Mouse (Mus musculus) CH12.LX (cell line): ENCODE measurements around the gene Serpinf2. TPM values are rescaled to one million over a fixed set of nuclear protein-coding genes. Genes with fewer than 3 reads are reported as not detected.
A peak's percentile ranks its signal among the peaks of the same experiment; 100 is the strongest.

Source experiments
- DNase-seq: peaks from one replicate; pipeline ENCODE4 v3.0.0-alpha.2; 2013; ENCODE audit errors: extremely low read depth
- H3K27ac ChIP-seq: 2 replicates; pipeline ENCODE4 v1.5.1; 2012; ENCODE audit warnings: low read depth, mild to moderate bottlenecking, control low read depth, moderate library complexity; ENCODE audit not compliant: insufficient read depth
- H3K27me3 ChIP-seq: replicated peaks from 2 replicates; pipeline ENCODE3; 2012; ENCODE audit warnings: inconsistent platforms
- H3K36me3 ChIP-seq, 2 experiments: replicated peaks in 1 of 2; 2 replicates each; pipeline versions ENCODE3 to v1.6.1; 2012; ENCODE audit warnings: inconsistent platforms in 1 of 2, low read length in 1 of 2, mild to moderate bottlenecking in 1 of 2, mixed read lengths in 1 of 2, moderate library complexity in 1 of 2; ENCODE audit not compliant: control insufficient read depth in 1 of 2, insufficient read depth in 1 of 2
- H3K4me1 ChIP-seq, 2 experiments: 2 replicates each; pipeline ENCODE4 v1.6.1; 2012; ENCODE audit warnings: inconsistent platforms in 1 of 2, moderate library complexity in 1 of 2; ENCODE audit not compliant: insufficient read depth in 2 of 2, control insufficient read depth in 1 of 2
- H3K4me2 ChIP-seq: 2 replicates; pipeline ENCODE4 v1.6.1; 2012; ENCODE audit warnings: low read depth, mild to moderate bottlenecking, control low read depth; ENCODE audit not compliant: poor library complexity, insufficient read depth, severe bottlenecking
- H3K4me3 ChIP-seq, 3 experiments: fragments of 150-350 bp in 1 of 3; sonication (generic) in 1 of 3; replicated peaks in 1 of 3; 2 replicates each; pipeline versions ENCODE3 to v1.5.1; 2011 to 2012; ENCODE audit warnings: low read depth in 2 of 3, low read length in 2 of 3, mild to moderate bottlenecking in 2 of 3, moderate library complexity in 2 of 3, control low read depth in 1 of 3, improper control_type of control experiment in 1 of 3, inconsistent platforms in 1 of 3, mixed read lengths in 1 of 3; ENCODE audit not compliant: poor library complexity in 1 of 3
- H3K79me2 ChIP-seq: replicated peaks from 2 replicates; pipeline ENCODE4 v1.6.1; 2012; ENCODE audit warnings: mild to moderate bottlenecking, moderate library complexity; ENCODE audit not compliant: control insufficient read depth, poor library complexity, insufficient read depth, severe bottlenecking; ENCODE audit errors: extremely low read depth
- H3K9ac ChIP-seq: 2 replicates; pipeline ENCODE4 v1.6.1; 2012; ENCODE audit warnings: low read depth, mild to moderate bottlenecking, control low read depth, moderate library complexity; ENCODE audit not compliant: insufficient read depth
- H3K9me3 ChIP-seq: replicated peaks from 2 replicates; pipeline ENCODE3; 2012; ENCODE audit warnings: low read length, inconsistent platforms, mixed read lengths
- BHLHE40 ChIP-seq: IDR thresholded peaks from 2 replicates; pipeline ENCODE4 v1.6.1; 2011; ENCODE audit warnings: mild to moderate bottlenecking, low read depth, low read length, improper control_type of control experiment
- CHD1 ChIP-seq: IDR thresholded peaks from 2 replicates; pipeline ENCODE4 v1.6.1; 2012; ENCODE audit warnings: low read depth, low read length, improper control_type of control experiment, inconsistent platforms
- CHD2 ChIP-seq: IDR thresholded peaks from 2 replicates; pipeline ENCODE4 v1.6.1; 2011; ENCODE audit warnings: low read length, improper control_type of control experiment
- CTCF ChIP-seq, 2 experiments: IDR thresholded peaks in 1 of 2; conservative IDR thresholded peaks in 1 of 2; 2 replicates each; pipeline ENCODE4 v1.5.1; 2011 to 2012; ENCODE audit warnings: low read depth in 2 of 2, low read length in 2 of 2, improper control_type of control experiment in 1 of 2, inconsistent platforms in 1 of 2, mild to moderate bottlenecking in 1 of 2, moderate library complexity in 1 of 2
- E2F4 ChIP-seq: IDR thresholded peaks from 2 replicates; pipeline ENCODE4 v1.6.1; 2011; ENCODE audit warnings: low read depth, low read length, improper control_type of control experiment; ENCODE audit not compliant: insufficient replicate concordance
- ELF1 ChIP-seq: IDR thresholded peaks from 2 replicates; pipeline ENCODE4 v1.6.1; 2014; ENCODE audit warnings: low read depth, mild to moderate bottlenecking, inconsistent platforms, low read length, improper control_type of control experiment
- EP300 ChIP-seq: IDR thresholded peaks from 2 replicates; pipeline ENCODE4 v1.6.1; 2011; ENCODE audit warnings: low read length, improper control_type of control experiment
- ETS1 ChIP-seq: conservative IDR thresholded peaks from 2 replicates; pipeline ENCODE4 v1.6.1; 2012; ENCODE audit warnings: low read depth, mild to moderate bottlenecking, inconsistent platforms, low read length, improper control_type of control experiment, moderate library complexity
- GABPA ChIP-seq: IDR thresholded peaks from 2 replicates; pipeline ENCODE4 v1.6.1; 2012; ENCODE audit warnings: low read depth, low read length, improper control_type of control experiment, inconsistent platforms; ENCODE audit not compliant: insufficient replicate concordance
- HCFC1 ChIP-seq: IDR thresholded peaks from 2 replicates; pipeline ENCODE4 v1.6.1; 2012; ENCODE audit warnings: low read depth, mild to moderate bottlenecking, inconsistent platforms, low read length, improper control_type of control experiment
- IRF4 ChIP-seq: IDR thresholded peaks from 2 replicates; pipeline ENCODE4 v1.6.1; 2014; ENCODE audit warnings: low read depth, mild to moderate bottlenecking, inconsistent platforms, low read length, improper control_type of control experiment
- JUN ChIP-seq: IDR thresholded peaks from 2 replicates; pipeline ENCODE4 v1.6.1; 2011; ENCODE audit warnings: low read depth, mild to moderate bottlenecking, low read length, improper control_type of control experiment, moderate library complexity; ENCODE audit not compliant: insufficient read depth
- JUND ChIP-seq: conservative IDR thresholded peaks from 2 replicates; pipeline ENCODE4 v1.6.1; 2011; ENCODE audit warnings: low read depth, low read length, improper control_type of control experiment
- KAT2A ChIP-seq: IDR thresholded peaks from 2 replicates; pipeline ENCODE4 v1.6.1; 2012; ENCODE audit warnings: low read length, improper control_type of control experiment, inconsistent platforms; ENCODE audit not compliant: insufficient replicate concordance
- MAFK ChIP-seq: IDR thresholded peaks from 2 replicates; pipeline ENCODE4 v1.6.1; 2011; ENCODE audit warnings: low read length, improper control_type of control experiment; ENCODE audit not compliant: insufficient replicate concordance
- MAZ ChIP-seq: IDR thresholded peaks from 2 replicates; pipeline ENCODE4 v1.6.1; 2012; ENCODE audit warnings: low read depth, mild to moderate bottlenecking, inconsistent platforms, low read length, improper control_type of control experiment, moderate library complexity
- MEF2A ChIP-seq: IDR thresholded peaks from 2 replicates; pipeline ENCODE4 v1.6.1; 2014; ENCODE audit warnings: low read depth, mild to moderate bottlenecking, inconsistent platforms, low read length, improper control_type of control experiment, borderline replicate concordance
- MXI1 ChIP-seq: IDR thresholded peaks from 2 replicates; pipeline ENCODE4 v1.6.1; 2011; ENCODE audit warnings: mild to moderate bottlenecking, low read depth, low read length, improper control_type of control experiment
- MYC ChIP-seq: IDR thresholded peaks from 2 replicates; pipeline ENCODE4 v1.6.1; 2011; ENCODE audit warnings: low read depth, mild to moderate bottlenecking, improper control_type of control experiment, low read length
- NELFE ChIP-seq: IDR thresholded peaks from 2 replicates; pipeline ENCODE4 v1.6.1; 2011; ENCODE audit warnings: low read depth, low read length, improper control_type of control experiment
- NRF1 ChIP-seq: IDR thresholded peaks from 2 replicates; pipeline ENCODE4 v1.6.1; 2014; ENCODE audit warnings: low read depth, mild to moderate bottlenecking, inconsistent platforms, low read length, improper control_type of control experiment, moderate library complexity
- PAX5 ChIP-seq: IDR thresholded peaks from 2 replicates; pipeline ENCODE4 v1.6.1; 2012; ENCODE audit warnings: low read length, inconsistent platforms, mixed read lengths
- POLR2A ChIP-seq: IDR thresholded peaks from 2 replicates; pipeline ENCODE4 v1.6.1; 2011; ENCODE audit warnings: low read depth, mild to moderate bottlenecking, improper control_type of control experiment, low read length
- POLR2AphosphoS2 ChIP-seq: IDR thresholded peaks from 2 replicates; pipeline ENCODE4 v1.6.1; 2011; ENCODE audit warnings: low read depth, low read length, improper control_type of control experiment
- RAD21 ChIP-seq: IDR thresholded peaks from 2 replicates; pipeline ENCODE4 v1.6.1; 2011; ENCODE audit warnings: low read depth, mild to moderate bottlenecking, low read length, improper control_type of control experiment, moderate library complexity
- RCOR1 ChIP-seq: conservative IDR thresholded peaks from 2 replicates; pipeline ENCODE4 v1.6.1; 2012; ENCODE audit warnings: low read depth, mild to moderate bottlenecking, inconsistent platforms, low read length, improper control_type of control experiment
- SIN3A ChIP-seq: IDR thresholded peaks from 2 replicates; pipeline ENCODE4 v1.6.1; 2012; ENCODE audit warnings: low read length, improper control_type of control experiment, inconsistent platforms
- SMC3 ChIP-seq: IDR thresholded peaks from 2 replicates; pipeline ENCODE4 v1.6.1; 2011; ENCODE audit warnings: low read depth, low read length, improper control_type of control experiment
- TBP ChIP-seq: conservative IDR thresholded peaks from 2 replicates; pipeline ENCODE4 v1.6.1; 2011; ENCODE audit warnings: low read depth, low read length, improper control_type of control experiment
- TCF12 ChIP-seq: IDR thresholded peaks from 2 replicates; pipeline ENCODE4 v1.6.1; 2014; ENCODE audit warnings: low read depth, mild to moderate bottlenecking, inconsistent platforms, low read length, improper control_type of control experiment
- UBTF ChIP-seq: IDR thresholded peaks from 2 replicates; pipeline ENCODE4 v1.6.1; 2012; ENCODE audit warnings: low read depth, mild to moderate bottlenecking, inconsistent platforms, low read length, improper control_type of control experiment, moderate library complexity
- USF1 ChIP-seq: IDR thresholded peaks from 2 replicates; pipeline ENCODE4 v1.6.1; 2014; ENCODE audit warnings: low read depth, mild to moderate bottlenecking, inconsistent platforms, low read length, improper control_type of control experiment
- USF2 ChIP-seq: conservative IDR thresholded peaks from 2 replicates; pipeline ENCODE4 v1.6.1; 2011; ENCODE audit warnings: low read depth, low read length, improper control_type of control experiment
- ZC3H11A ChIP-seq: IDR thresholded peaks from 2 replicates; pipeline ENCODE4 v1.6.1; 2012; ENCODE audit warnings: low read depth, mild to moderate bottlenecking, inconsistent platforms, low read length, improper control_type of control experiment
- ZKSCAN1 ChIP-seq: IDR thresholded peaks from 2 replicates; pipeline ENCODE4 v1.6.1; 2012; ENCODE audit warnings: low read depth, inconsistent platforms, low read length, improper control_type of control experiment, borderline replicate concordance
- ZMIZ1 ChIP-seq: IDR thresholded peaks from 2 replicates; pipeline ENCODE4 v1.6.1; 2012; ENCODE audit warnings: low read depth, mild to moderate bottlenecking, inconsistent platforms, low read length, improper control_type of control experiment
- ZNF384 ChIP-seq: IDR thresholded peaks from 2 replicates; pipeline ENCODE4 v1.6.1; 2012; ENCODE audit warnings: low read depth, low read length, improper control_type of control experiment, inconsistent platforms
- dilution Hi-C: fragments of 300-500 bp; cut with MboI; formaldehyde crosslinking; loops from 2 replicates; pipeline ENCODE4 v1.14.3; 2020; ENCODE audit warnings: low sequenced_read_pairs; ENCODE audit not compliant: extremely low pct_unique_long_range_greater_than_20kb, extremely low pct_ligation_motif_present
- in situ Hi-C: fragments of 300-500 bp; cut with MboI; formaldehyde crosslinking; loops from 3 replicates; pipeline ENCODE4 v1.14.3; 2019; ENCODE audit warnings: low sequenced_read_pairs, low pct_ligation_motif_present, low pct_unique_long_range_greater_than_20kb, mixed read lengths
- polyA plus RNA-seq: library from polyadenylated mRNA; unstranded; fragments of >175 nt; gene quantifications from 2 replicates; pipeline ENCODE4 v1.2.1, GENCODE M21; 2012; ENCODE audit warnings: low read depth; ENCODE audit not compliant: insufficient read length
- total RNA-seq, 2 experiments: library from RNA; depleted of rRNA; stranded (reverse); fragments of 300-350 nt in 1 of 2; fragments of >200 nt in 1 of 2; gene quantifications; 2 replicates each; pipeline ENCODE4 v1.2.3; 2012 to 2014

The Serpinf2 gene
- total and polyA plus RNA-seq, 3 experiments: 0.08 to 0.26 TPM; not detected in 1

- in situ Hi-C loops (no loop called here), dilution Hi-C loops (no loop called here)
- Histone ChIP-seq H3K4me2 (peak within 1 kb of the TSS; percentile 78), H3K9me3 (peaks cover 10% of the 10 kb centered on the region), H3K9ac (peak within 1 kb of the TSS; percentile 100), H3K27me3 (no peaks in the 10 kb centered on the region), H3K27ac (peak within 1 kb of the TSS; percentile 98), H3K4me1 (peaks cover 31 to 72% of the 10 kb centered on the region in 2 experiments), H3K4me3 (peak within 1 kb of the TSS; percentile 72 to 92 (median 83)), H3K79me2 (peaks cover 10% of the 10 kb centered on the region; the same call in 1 of the 2 replicates), H3K36me3 (peaks cover 20 to 26% of the 10 kb centered on the region in 2 experiments)
- DNase-seq: peak; percentile 100
- TF ChIP-seq IRF4: no peak
- TF ChIP-seq RAD21: no peak
- no peak for TF ChIP-seq ZKSCAN1
- TF ChIP-seq NELFE: peak; percentile 65
- peak; percentile 80 for TF ChIP-seq USF2
- 0 out of 2 replicates have a peak, but pooled peaks have one; percentile 12 for TF ChIP-seq E2F4
- no peak; the same call in 1 of the 2 replicates for TF ChIP-seq JUND
- TF ChIP-seq MAZ: peak; percentile 33; the same call in 1 of the 2 replicates
- peak; percentile 97; the same call in 1 of the 2 replicates for TF ChIP-seq CHD1
- TF ChIP-seq MXI1: peak; percentile 98
- peak; percentile 95 for TF ChIP-seq TBP
- TF ChIP-seq ELF1: peak; percentile 90
- TF ChIP-seq ZC3H11A: no peak
- TF ChIP-seq CHD2: no peak; the same call in 1 of the 2 replicates
- TF ChIP-seq UBTF: no peak; the same call in 1 of the 2 replicates
- TF ChIP-seq POLR2AphosphoS2: no peak
- peak; percentile 90 for TF ChIP-seq MAFK
- TF ChIP-seq EP300: no peak
- TF ChIP-seq SIN3A: peak; percentile 100
- no peak for TF ChIP-seq PAX5
- TF ChIP-seq SMC3: no peak
- TF ChIP-seq ZMIZ1: peak; percentile 46; the same call in 1 of the 2 replicates
- TF ChIP-seq ETS1: peak; percentile 65
- TF ChIP-seq CTCF (conservative IDR thresholded peaks at IDR 0.05 in 1 of 2, IDR thresholded peaks at IDR 0.05 in 1 of 2; ENCODE audit: low read depth in 2 of 2, low read length in 2 of 2): no peak
- peak; percentile 4; the same call in 1 of the 2 replicates for TF ChIP-seq ZNF384
- no peak for TF ChIP-seq JUN
- TF ChIP-seq HCFC1: peak; percentile 94
- no peak for TF ChIP-seq RCOR1
- no peak; the same call in none of the 2 replicates for TF ChIP-seq BHLHE40
- peak; percentile 90 for TF ChIP-seq USF1
- peak; percentile 57; the same call in 1 of the 2 replicates for TF ChIP-seq GABPA
- no peak; the same call in 1 of the 2 replicates for TF ChIP-seq MYC
- TF ChIP-seq KAT2A: peak; percentile 87; the same call in 1 of the 2 replicates
- TF ChIP-seq POLR2A: peak; percentile 76
- peak; percentile 58 for TF ChIP-seq TCF12
- TF ChIP-seq MEF2A: no peak
- TF ChIP-seq NRF1: no peak; the same call in none of the 2 replicates
Measured at GRCm38 (mm10) chr11:75460844-75461742, 21.7 kb upstream of the Serpinf2 start, which contains the start of gene Tlcd2. TSS of gene Tlcd2 (plus strand) at chr11:75461715.
